Mouse (Mus musculus): ENCODE results near the gene Hdhd5.

Gene Hdhd5

GRCm38 (mm10) chr6:120531020-120531965 lies at the start of gene Hdhd5:
Hdhd5 (minus strand) TSS chr6:120531319.
- peak; percentile 83 for DNase-seq (ENCODE audit: low spot score)

- no peak for DNase-seq (ENCODE audit: low spot score)
Observed at GRCm38 (mm10) chr6:120580713-120581015, 49.5 kb upstream of the Hdhd5 start.

- no peak for DNase-seq (ENCODE audit: low spot score)
Observed at GRCm38 (mm10) chr6:120579831-120580712, 49.0 kb upstream of the Hdhd5 start.

GRCm38 (mm10) chr6:120579110-120579830 lies 48.2 kb upstream of the Hdhd5 start:
- DNase-seq (ENCODE audit: low spot score), result no peak

- no peak for DNase-seq (ENCODE audit: low spot score)
Observed at GRCm38 (mm10) chr6:120578471-120578870, 47.4 kb upstream of the Hdhd5 start.

- DNase-seq (ENCODE audit: low spot score), result no peak
Observed at GRCm38 (mm10) chr6:120572372-120572771, 41.3 kb upstream of the Hdhd5 start.

GRCm38 (mm10) chr6:120568257-120568656 lies 37.1 kb upstream of the Hdhd5 start:
- no peak for DNase-seq (ENCODE audit: low spot score)

GRCm38 (mm10) chr6:120566911-120567909 lies 36.1 kb upstream of the Hdhd5 start:
- no peak for DNase-seq (ENCODE audit: low spot score)

- no peak for DNase-seq (ENCODE audit: low spot score)
Observed at GRCm38 (mm10) chr6:120556641-120557040, 25.5 kb upstream of the Hdhd5 start.

GRCm38 (mm10) chr6:120555983-120556567 lies 25.0 kb upstream of the Hdhd5 start:
- DNase-seq (ENCODE audit: low spot score), result no peak

GRCm38 (mm10) chr6:120555152-120555551 lies 24.0 kb upstream of the Hdhd5 start:
- no peak for DNase-seq (ENCODE audit: low spot score)

- DNase-seq (ENCODE audit: low spot score), result no peak
Observed at GRCm38 (mm10) chr6:120550173-120550572, 19.1 kb upstream of the Hdhd5 start.

GRCm38 (mm10) chr6:120548581-120548980 lies 17.5 kb upstream of the Hdhd5 start:
- no peak for DNase-seq (ENCODE audit: low spot score)

GRCm38 (mm10) chr6:120546973-120547372 lies 15.9 kb upstream of the Hdhd5 start:
- no peak for DNase-seq (ENCODE audit: low spot score)

GRCm38 (mm10) chr6:120546292-120546691 lies 15.2 kb upstream of the Hdhd5 start:
- DNase-seq (ENCODE audit: low spot score), result no peak

GRCm38 (mm10) chr6:120542061-120542460 lies 10.9 kb upstream of the Hdhd5 start:
- DNase-seq (ENCODE audit: low spot score), result no peak

- no peak for DNase-seq (ENCODE audit: low spot score)
Observed at GRCm38 (mm10) chr6:120541386-120541785, 10.3 kb upstream of the Hdhd5 start.

- DNase-seq (ENCODE audit: low spot score), result no peak
Observed at GRCm38 (mm10) chr6:120539781-120540231, 8.7 kb upstream of the Hdhd5 start.

- DNase-seq (ENCODE audit: low spot score), result peak; percentile 64
Observed at GRCm38 (mm10) chr6:120539132-120539759, 8.1 kb upstream of the Hdhd5 start.

GRCm38 (mm10) chr6:120536337-120536736 lies 5.2 kb upstream of the Hdhd5 start:
- no peak for DNase-seq (ENCODE audit: low spot score)

Measured in ovary, postnatal 14 days (tissue).